Mouse (Mus musculus): ENCODE data around the gene Ugt1a10.
"Not testable (repeated sequence)": the region's sequence is repeated elsewhere in the genome, so short reads cannot be mapped to it uniquely, and the experiment has no call there.

The Ugt1a10 gene

DNA sequence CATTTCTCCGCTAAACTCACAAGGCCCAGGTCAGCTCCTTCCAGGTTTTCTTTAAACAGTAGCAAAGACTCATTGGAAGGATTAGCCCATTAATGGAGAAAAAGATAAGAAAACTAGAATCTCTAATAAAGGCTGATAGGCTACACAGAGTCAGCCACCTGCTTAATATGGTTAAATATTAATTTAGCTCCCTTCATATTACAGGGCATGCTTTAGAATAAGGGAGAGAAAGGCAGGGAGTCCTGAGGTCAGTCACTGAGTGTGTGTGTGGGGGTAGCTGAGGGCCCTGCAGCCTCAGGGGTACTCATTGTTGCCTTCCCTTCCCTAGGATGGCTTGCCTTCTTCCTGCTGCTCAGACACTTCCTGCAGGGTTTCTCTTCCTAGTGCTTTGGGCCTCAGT lies 83.0 kb downstream of the Ugt1a10 start:
- DNase-seq (ENCODE audit: low spot score in 2 of 2) = no peak

- not testable (repeated sequence) for DNase-seq (ENCODE audit: low spot score in 2 of 2)
Observed at GRCm38 (mm10) chr1:88140492-88140891, 85.3 kb downstream of the Ugt1a10 start.

DNA sequence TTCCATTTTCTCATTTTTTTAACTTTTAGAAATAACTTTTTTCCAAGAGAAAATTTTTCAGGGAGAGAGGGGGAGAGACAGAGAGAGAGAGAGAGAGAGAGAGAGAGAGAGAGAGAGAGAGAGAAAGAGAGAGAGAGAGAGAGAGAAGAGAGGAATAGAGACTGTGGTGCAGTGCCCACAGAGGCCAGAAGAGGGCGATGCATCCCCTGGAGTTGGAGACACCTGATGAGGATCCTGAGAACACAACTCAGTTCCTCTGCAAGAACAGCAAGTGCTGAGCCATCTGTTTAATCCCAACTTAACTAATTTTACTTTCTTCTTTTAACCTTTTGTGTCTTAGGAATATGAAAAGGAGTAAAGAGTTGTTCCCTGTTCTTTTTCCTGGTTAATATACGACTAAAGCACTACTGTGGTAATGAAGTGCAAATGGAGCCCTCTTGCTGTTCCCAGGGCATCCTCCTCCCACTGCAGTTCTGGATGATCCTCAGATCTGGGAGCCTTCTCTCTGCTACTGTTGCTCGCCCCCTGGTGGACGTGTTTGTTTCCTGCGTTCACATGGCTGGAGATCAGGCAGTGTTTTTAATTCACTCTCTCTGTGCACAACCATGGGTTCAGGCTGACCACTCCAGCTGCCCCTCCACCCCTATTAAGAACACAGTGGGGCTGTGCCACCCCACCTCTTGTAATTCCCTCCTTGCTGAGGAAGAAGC lies 88.9 kb downstream of the Ugt1a10 start:
- DNase-seq (ENCODE audit: low spot score in 2 of 2) = peak; percentile 57 to 83

GRCm38 (mm10) chr1:88145278-88145677 lies 90.1 kb downstream of the Ugt1a10 start:
- not testable (repeated sequence) for DNase-seq (ENCODE audit: low spot score in 2 of 2)

DNA sequence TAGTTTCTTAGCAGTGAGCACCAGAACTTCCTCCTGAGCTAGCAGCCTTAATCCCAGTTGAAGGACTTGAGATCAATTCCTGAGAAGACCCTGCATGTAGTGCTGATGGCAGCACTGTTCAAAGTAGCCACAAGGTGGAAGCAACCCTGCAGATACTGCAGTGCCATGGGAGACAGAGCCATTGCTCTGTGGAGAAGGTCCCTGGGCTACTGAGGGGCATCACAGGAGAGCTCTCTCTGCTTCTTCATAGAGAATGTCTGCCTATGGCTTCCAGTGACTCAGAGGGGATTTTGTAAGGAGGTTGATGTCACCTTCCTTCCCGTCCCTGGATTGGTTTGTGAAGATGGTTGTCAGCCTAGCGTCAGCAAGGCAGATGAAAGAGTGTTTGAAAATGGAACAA lies 94.9 kb downstream of the Ugt1a10 start:
- not testable (repeated sequence) for DNase-seq (ENCODE audit: low spot score in 2 of 2)

DNA sequence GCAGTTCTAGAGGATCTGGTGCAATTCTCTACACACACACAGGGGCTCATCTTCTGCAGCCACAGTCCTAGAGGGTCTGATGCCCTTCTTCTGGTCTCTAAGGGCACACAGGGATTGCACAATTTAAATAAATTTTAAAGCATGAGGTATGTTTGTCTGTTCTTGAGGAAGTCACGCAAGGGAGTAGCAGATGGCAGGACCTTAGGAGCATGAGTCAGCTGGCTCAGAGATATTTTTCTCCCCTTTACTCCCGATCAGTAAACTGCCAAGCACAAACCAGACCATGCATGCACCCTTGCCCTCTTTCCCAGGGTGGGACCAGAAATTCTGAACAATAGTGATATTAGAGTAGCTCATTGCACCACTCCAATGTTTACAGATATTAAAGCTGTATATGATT lies 103.2 kb downstream of the Ugt1a10 start:
- no peak for DNase-seq (ENCODE audit: low spot score in 2 of 2)

DNA sequence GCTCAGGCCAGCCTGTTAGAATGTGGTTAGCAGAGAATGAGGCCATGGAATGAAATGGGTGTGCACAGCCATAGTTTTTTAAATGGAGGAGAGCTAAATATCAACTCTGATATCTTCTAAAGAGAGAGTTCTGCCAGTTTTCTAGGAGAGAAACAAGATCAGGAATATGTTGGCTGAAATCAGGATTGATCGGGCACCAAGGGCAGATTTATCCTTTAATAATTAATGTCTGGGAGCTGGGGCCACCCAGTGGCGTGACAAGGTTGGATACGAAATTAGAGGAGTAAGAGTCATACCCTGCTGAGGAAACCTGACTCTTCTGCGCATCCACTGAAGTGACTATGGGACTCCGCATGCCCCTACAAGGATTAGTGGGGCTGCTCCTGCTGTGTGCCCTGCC lies 110.5 kb downstream of the Ugt1a10 start, which contains the start of gene Ugt1a5:
TSS of gene Ugt1a5 (plus strand) at position 302 of the 400 bp plus-strand sequence.
- DNase-seq (ENCODE audit: low spot score in 2 of 2) = no peak

GRCm38 (mm10) chr1:88172190-88172589 lies 117.0 kb downstream of the Ugt1a10 start:
- DNase-seq (ENCODE audit: low spot score in 2 of 2) = not testable (repeated sequence)

DNA sequence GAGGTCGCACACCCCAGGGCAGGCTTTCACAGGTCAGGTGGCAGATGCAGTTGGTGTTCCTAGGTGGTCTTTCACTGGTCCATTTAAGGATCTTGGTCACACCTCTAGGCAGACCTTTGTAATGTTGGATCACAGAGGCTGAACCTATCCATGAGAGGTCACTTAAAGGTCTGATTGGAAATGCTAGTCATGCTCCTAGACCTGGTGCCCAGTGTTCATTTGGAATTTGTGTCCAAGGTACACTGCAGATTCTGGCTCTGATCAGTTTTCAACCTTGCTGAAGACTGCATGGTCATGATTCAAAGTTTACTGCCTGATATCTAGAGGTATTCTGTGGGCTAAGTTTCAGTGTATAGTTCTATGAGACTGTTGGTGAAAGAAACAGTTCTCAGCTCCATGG lies 124.5 kb downstream of the Ugt1a10 start:
- no peak for DNase-seq (ENCODE audit: low spot score in 2 of 2)

- no peak for DNase-seq (ENCODE audit: low spot score in 2 of 2)
Observed at GRCm38 (mm10) chr1:88186325-88186935, 131.2 kb downstream of the Ugt1a10 start.

GRCm38 (mm10) chr1:88192136-88192535 lies 136.9 kb downstream of the Ugt1a10 start:
- no peak for DNase-seq (ENCODE audit: low spot score in 2 of 2)

DNA sequence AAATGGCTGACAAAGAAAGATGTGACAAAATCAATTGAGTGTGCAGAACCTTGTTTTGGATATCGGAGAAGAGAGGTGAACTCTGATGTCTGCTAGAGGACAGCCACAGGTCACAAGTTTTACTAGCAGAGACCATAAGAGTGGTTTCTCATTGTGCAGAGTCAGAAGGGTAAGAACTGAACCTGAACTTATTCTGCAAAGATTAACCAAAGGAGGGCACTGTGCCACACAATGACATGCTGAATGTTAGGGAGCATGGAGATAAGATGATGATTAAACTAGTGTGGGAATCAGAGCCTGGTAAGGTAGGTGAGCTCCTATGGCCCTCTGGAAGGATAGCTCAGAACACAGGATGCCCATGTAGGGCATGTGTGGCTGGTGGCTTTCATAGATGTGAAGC lies 140.5 kb downstream of the Ugt1a10 start:
- no peak for DNase-seq (ENCODE audit: low spot score in 2 of 2)

- no peak for DNase-seq (ENCODE audit: low spot score in 2 of 2)
Observed at GRCm38 (mm10) chr1:88197443-88197842, 142.3 kb downstream of the Ugt1a10 start.

- DNase-seq (ENCODE audit: low spot score in 2 of 2) = no peak
Observed at GRCm38 (mm10) chr1:88199996-88200395, 144.8 kb downstream of the Ugt1a10 start.

GRCm38 (mm10) chr1:88200456-88200855 lies 145.3 kb downstream of the Ugt1a10 start, which contains the start of gene Ugt1a2:
Gene Ugt1a2 (plus strand): TSS chr1:88200601.
- DNase-seq (ENCODE audit: low spot score in 2 of 2) = no peak

DNA sequence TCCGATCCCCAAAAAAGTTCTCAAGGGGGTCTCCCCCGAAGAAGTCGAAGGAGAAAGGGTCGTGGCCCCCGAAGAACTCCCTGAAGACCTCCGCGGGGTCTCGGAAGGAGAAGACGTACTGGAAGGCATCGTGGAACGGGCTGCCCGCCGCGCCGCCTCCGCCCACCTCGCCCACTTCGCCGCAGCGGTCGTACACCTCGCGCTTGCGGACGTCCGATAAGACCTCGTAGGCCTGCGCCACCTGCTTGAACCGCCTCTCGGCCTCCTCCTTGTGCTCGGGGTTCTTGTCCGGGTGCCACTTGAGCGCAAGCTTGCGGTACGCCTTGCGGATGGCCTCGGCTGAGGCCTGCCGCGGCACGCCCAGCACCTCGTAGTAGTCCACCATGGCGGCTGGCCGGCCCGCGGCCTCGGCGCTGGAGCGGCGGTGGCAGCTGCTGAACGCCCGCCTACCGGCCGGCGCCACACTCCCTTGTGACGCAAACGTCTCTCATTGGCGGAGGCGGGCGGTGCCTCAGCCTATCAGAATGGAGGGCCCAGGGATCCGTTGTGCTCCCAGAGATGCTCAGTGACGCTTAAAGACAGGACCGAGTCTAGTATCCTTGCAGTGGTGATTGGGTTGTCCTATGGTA lies 150.2 kb downstream of the Ugt1a10 start, which contains the start of gene Dnajb3:
TSS of gene Dnajb3 (minus strand) at position 489 of the 629 bp plus-strand sequence.
- DNase-seq (ENCODE audit: low spot score in 2 of 2) = peak; percentile 85 to 91

- no peak for DNase-seq (ENCODE audit: low spot score in 2 of 2)
Observed at GRCm38 (mm10) chr1:88206843-88207479, 151.8 kb downstream of the Ugt1a10 start.

GRCm38 (mm10) chr1:88211812-88212211 lies 156.6 kb downstream of the Ugt1a10 start, which contains the start of gene Ugt1a1:
Gene Ugt1a1 (plus strand): TSS chr1:88211959.
- peak in 1 of 2 experiments; percentile 70 for DNase-seq (ENCODE audit: low spot score in 2 of 2)

DNA sequence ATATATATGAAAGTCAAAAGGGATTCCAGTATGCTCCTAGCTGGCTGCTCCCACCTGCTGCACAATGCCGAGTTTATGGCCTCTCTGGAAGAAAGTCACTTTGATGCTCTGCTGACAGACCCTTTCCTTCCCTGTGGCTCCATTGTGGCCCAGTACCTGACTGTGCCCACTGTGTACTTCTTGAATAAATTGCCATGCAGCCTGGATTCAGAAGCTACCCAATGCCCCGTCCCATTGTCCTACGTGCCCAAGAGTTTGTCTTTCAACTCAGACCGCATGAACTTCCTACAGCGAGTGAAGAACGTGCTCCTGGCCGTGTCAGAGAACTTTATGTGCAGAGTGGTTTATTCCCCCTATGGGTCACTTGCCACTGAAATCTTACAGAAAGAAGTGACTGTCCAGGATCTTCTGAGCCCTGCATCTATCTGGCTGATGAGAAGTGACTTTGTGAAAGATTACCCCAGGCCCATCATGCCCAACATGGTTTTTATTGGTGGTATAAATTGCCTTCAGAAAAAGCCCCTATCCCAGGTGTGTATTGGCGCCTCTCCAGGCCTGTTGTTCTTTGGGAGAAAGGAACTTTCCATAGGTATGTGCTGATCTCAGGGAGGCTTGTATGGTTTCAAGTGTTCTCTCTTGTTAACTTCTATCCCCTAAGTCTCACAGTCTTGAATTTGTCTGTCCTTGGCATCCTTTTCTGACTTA lies 157.3 kb downstream of the Ugt1a10 start:
- peak in 1 of 2 experiments; percentile 66 for DNase-seq (ENCODE audit: low spot score in 2 of 2)

- DNase-seq (ENCODE audit: low spot score in 2 of 2) = peak in 1 of 2 experiments; percentile 40
Observed at GRCm38 (mm10) chr1:88213061-88213460, 157.9 kb downstream of the Ugt1a10 start.

DNA sequence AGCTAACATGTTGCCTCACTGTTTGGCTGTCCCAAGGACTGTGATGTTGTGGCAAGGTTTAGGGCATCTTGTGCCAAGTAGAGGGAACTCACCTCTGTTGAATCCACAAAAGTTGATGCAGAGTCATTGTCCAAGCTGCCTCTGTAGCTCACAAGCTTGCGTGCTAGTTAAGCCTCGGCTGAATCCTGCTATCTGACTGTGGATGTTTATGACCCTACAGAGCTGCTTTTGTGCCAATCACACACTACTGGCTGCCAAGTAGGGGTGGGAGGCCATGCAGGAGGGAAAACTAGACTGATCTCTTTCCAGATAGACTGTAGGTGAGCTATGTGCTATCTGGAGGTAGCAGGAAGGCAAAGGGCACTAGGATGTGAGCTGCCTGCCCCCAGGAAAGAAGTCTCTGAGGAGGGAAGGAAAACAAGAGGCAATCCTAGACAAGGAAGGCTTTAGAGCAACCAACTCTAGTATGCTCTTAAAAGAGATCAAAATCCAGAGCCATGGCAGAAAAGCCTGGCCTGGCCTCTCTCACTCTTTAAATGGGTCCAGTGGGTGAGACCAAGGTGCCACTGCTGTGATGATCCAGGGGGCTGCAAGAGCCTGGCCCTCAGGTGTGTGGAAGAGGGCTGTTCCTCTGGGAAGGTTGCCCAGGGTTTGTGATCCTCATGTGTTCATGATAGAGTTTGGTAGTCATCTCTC lies 158.7 kb downstream of the Ugt1a10 start:
- DNase-seq (ENCODE audit: low spot score in 2 of 2) = peak in 1 of 2 experiments; percentile 69
